Mouse (Mus musculus) ES-Bruce4 (cell line): ENCODE measurements around the gene Ttyh2. TPM values are rescaled to one million over a fixed set of nuclear protein-coding genes. Genes with fewer than 3 reads are reported as not detected.

ENCODE experiments used
- H3K27ac ChIP-seq: 2 replicates; pipeline ENCODE4 v1.5.1; 2012; ENCODE audit warnings: low read length, inconsistent platforms; ENCODE audit not compliant: insufficient read depth
- H3K27me3 ChIP-seq: 2 replicates; pipeline ENCODE4 v1.6.1; 2012; ENCODE audit warnings: mild to moderate bottlenecking, low read length, inconsistent platforms; ENCODE audit not compliant: control insufficient read depth, poor library complexity, insufficient read depth, severe bottlenecking
- H3K36me3 ChIP-seq: 2 replicates; pipeline ENCODE4 v1.6.1; 2012; ENCODE audit warnings: inconsistent platforms, mild to moderate bottlenecking, low read length, moderate library complexity; ENCODE audit not compliant: control insufficient read depth, poor library complexity, insufficient read depth, severe bottlenecking
- H3K4me1 ChIP-seq: one replicate; pipeline ENCODE4 v1.8.1; 2011; ENCODE audit warnings: low read length; ENCODE audit not compliant: control insufficient read depth, insufficient read depth
- H3K4me3 ChIP-seq: 2 replicates; pipeline ENCODE4 v1.5.1; 2011; ENCODE audit warnings: low read depth, mild to moderate bottlenecking, low read length
- H3K9ac ChIP-seq: 2 replicates; pipeline ENCODE4 v1.6.1; 2012; ENCODE audit warnings: low read depth, mild to moderate bottlenecking, inconsistent platforms; ENCODE audit not compliant: poor library complexity, severe bottlenecking
- H3K9me3 ChIP-seq: replicated peaks from 2 replicates; pipeline ENCODE4 v1.6.1; 2012; ENCODE audit warnings: mild to moderate bottlenecking, low read length, inconsistent platforms; ENCODE audit not compliant: control insufficient read depth, poor library complexity, insufficient read depth, severe bottlenecking
- CTCF ChIP-seq: IDR thresholded peaks from one replicate; pipeline ENCODE4 v1.8.1; 2011; ENCODE audit warnings: low read depth, low read length
- EP300 ChIP-seq: IDR thresholded peaks from 2 replicates; pipeline ENCODE4 v1.6.1; 2011; ENCODE audit warnings: low read depth, low read length; ENCODE audit not compliant: insufficient read depth
- POLR2A ChIP-seq: IDR thresholded peaks from one replicate; pipeline ENCODE4 v1.8.1; 2011; ENCODE audit warnings: low read length; ENCODE audit not compliant: insufficient read depth
- polyA plus RNA-seq: library from polyadenylated mRNA; stranded (reverse); fragments of >200 nt; gene quantifications from 2 replicates; pipeline ENCODE4 v1.2.4, GENCODE M21; 2011; ENCODE audit warnings: low read depth; ENCODE audit not compliant: missing spikeins, insufficient read depth, insufficient read length

Gene Ttyh2
- polyA plus RNA-seq, 1 experiment, result 11.8 TPM

DNA sequence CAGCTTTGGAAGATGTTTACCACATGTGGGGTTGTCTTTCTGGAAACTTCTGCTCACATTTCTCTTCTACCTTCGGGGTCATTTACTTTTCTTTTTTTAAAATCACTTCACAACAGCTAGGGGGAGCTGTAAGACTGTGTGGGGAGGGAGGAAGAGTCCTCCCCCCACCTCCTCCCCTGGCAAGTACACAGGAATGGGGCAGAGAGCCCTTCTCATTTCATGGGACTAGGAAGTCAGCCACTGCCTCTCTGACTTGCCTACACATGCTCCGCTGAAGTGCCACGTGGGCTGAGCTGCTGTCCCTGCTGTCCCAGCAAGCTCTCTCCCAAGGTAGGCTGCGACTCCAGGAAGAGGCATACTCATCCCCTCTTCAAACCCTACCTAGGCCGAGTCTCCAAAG lies 20.7 kb upstream of the Ttyh2 start:
- peak; percentile 57 for TF ChIP-seq CTCF
- no peak for TF ChIP-seq POLR2A
- Histone ChIP-seq H3K4me1 (no peaks in the 10 kb centered on the region), H3K4me3 (no peak overlapping the region), H3K9ac (no peak overlapping the region), H3K27ac (no peak overlapping the region), H3K36me3 (no peaks in the 10 kb centered on the region), H3K9me3 (no peaks in the 10 kb centered on the region), H3K27me3 (no peaks in the 10 kb centered on the region)

DNA sequence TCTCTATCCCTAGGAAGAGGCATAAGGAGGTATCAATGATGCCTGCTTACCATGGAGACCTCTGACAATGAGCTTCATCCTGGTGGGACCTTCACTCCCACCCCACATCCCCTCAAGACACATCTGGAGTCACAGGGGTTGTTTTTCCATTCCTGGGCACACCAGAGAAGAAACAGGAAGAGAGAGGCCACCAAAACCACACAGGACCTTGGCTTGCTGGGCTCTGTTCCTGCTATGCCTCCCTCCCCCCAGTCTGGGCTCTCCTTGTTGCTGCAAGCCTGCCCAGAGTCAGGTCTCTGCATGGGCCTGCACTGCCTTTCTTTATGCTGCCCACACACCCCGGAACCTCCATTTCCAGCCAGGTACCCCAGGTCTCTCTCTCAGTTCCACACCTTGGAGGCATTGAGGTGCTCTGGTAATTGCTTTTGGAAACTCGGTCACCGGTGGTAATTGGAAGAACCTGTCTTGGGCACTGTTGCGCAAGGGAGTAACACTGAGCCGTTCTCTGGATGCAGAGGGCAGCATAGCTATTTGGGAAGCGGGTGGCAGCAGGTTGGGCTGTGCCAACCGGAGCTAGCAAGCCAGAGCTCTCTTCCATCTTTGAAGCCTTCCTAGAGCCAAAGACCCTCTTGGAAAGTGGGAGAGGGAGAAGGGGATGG lies 19.8 kb upstream of the Ttyh2 start:
- Histone ChIP-seq H3K4me3 (no peak overlapping the region), H3K4me1 (no peaks in the 10 kb centered on the region), H3K36me3 (no peaks in the 10 kb centered on the region), H3K27ac (no peak overlapping the region), H3K9me3 (no peaks in the 10 kb centered on the region), H3K27me3 (no peaks in the 10 kb centered on the region), H3K9ac (no peak overlapping the region)
- no peak for TF ChIP-seq POLR2A
- no peak for TF ChIP-seq CTCF
- no peak for TF ChIP-seq EP300

DNA sequence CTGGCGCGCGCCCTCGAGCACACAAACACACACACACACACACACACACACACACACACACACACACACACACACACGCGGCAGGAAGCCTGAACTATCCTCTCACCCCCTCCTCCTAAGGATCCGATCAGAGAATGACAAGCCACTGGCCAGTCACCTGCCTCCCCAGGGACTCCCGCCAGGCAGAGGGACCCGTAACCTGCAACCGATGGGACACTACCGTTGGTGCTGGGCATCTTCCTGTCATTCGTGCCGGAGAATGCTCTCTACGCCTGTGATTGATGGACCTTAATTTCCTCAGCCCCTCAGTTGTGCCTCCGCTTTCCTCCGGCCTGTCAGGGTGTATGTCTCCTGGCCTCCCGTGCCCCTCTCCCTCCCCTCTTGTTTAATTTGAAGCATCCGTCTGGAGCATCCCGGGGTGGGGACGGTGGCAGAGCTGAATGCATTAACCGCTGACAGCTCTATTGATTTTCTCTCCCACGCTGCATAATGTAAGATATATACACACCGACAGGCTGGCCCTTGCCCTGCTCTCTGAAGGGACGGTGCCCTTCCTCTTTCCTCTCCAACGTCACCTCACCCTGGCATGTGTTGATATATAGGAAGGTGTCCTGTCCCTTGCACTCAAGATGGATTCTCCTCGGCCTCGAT lies 18.1 kb upstream of the Ttyh2 start:
- no peaks in the 10 kb centered on the region for H3K9me3 ChIP-seq
- TF ChIP-seq CTCF, result no peak
- TF ChIP-seq POLR2A, result no peak
- H3K9ac ChIP-seq, result no peak overlapping the region
- H3K27me3 ChIP-seq, result no peaks in the 10 kb centered on the region
- H3K4me1 ChIP-seq, result no peaks in the 10 kb centered on the region
- no peaks in the 10 kb centered on the region for H3K36me3 ChIP-seq
- no peak overlapping the region for H3K27ac ChIP-seq
- no peak overlapping the region for H3K4me3 ChIP-seq

DNA sequence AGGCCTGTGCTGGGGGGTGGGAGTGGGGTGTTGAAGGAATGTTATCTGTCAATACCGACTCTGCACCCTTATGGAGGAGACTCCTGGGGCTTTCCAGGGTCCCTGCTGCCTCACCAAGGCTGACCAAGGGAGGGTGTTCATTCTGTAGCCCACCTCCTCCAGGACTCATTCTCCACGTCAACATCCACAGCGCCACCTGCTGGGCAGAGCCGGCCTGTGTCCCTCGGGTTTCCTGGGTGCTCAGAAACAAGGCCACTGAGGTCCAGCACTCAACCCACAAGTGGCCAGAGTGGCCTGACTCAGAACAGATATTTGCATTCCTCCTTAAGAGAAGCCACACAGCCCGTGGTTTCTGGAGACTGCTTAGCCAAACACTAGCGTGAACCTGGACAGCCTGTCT lies 17.5 kb upstream of the Ttyh2 start:
- no peaks in the 10 kb centered on the region for H3K27me3 ChIP-seq
- H3K36me3 ChIP-seq, result no peaks in the 10 kb centered on the region
- no peaks in the 10 kb centered on the region for H3K9me3 ChIP-seq
- no peak for TF ChIP-seq POLR2A
- TF ChIP-seq CTCF, result peak; percentile 92
- H3K27ac ChIP-seq, result no peak overlapping the region
- no peak overlapping the region for H3K9ac ChIP-seq
- H3K4me3 ChIP-seq, result no peak overlapping the region
- no peaks in the 10 kb centered on the region for H3K4me1 ChIP-seq

DNA sequence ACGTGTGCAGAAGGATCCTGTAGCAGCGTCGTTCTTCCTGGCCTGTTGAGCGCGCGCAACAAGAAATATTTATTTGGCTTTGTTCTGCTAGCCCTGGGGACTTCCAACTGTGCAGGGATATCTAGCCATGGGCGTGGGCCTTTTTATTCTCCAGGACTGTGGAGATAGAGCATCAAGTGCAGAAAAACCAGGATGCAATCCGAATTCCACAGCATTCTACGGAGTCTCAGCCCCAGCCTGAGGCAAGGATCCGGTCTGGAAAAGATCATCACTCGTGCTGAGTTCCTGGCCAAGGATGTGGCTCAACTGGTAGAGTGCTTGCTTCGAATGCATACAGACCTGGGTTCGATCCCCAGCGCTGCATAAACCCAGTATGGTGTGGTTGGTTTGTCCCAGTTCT lies 13.1 kb upstream of the Ttyh2 start:
- TF ChIP-seq EP300 (no peak), CTCF (no peak), POLR2A (no peak)

DNA sequence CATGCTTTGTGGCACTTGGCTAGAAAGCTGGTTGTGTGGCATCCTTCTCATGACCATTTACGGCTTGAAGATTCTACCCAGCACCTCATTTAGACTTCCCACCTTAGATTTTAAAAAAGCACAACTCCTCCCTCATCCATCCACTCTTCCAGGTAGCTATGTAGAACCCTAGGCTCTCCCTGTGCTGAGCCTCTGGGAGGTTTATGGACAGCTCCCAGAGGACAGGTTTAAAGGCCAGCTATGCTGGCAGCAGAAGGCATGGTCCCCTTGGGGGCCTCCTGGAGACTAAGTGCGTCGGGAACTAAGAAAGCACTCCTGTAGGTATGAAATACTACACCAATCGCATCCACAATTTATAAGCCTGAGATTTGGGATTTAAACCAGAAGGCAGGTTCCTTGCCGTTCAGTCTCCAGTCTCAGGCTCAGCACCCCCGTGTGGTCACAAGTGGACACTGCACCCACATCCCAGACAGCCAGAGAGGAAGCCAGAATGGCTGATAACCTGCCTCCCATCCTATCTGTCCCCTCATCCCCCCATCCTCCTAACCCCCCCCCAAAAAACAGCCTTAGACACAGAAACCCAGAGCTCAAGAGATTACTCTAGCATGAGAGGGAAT lies 12.4 kb upstream of the Ttyh2 start:
- Histone ChIP-seq H3K4me3 (no peak overlapping the region), H3K27ac (no peak overlapping the region), H3K4me1 (no peaks in the 10 kb centered on the region)

More for the DNA sequence above, 13.1 kb upstream of the Ttyh2 start:
- Histone ChIP-seq H3K9ac (no peak overlapping the region), H3K4me1 (no peaks in the 10 kb centered on the region), H3K36me3 (no peaks in the 10 kb centered on the region), H3K9me3 (no peaks in the 10 kb centered on the region), H3K27ac (no peak overlapping the region), H3K27me3 (no peaks in the 10 kb centered on the region), H3K4me3 (no peak overlapping the region)

More for the DNA sequence above, 12.4 kb upstream of the Ttyh2 start:
- Histone ChIP-seq H3K9me3 (no peaks in the 10 kb centered on the region), H3K9ac (no peak overlapping the region), H3K36me3 (no peaks in the 10 kb centered on the region), H3K27me3 (no peaks in the 10 kb centered on the region)
- TF ChIP-seq EP300, result no peak
- no peak for TF ChIP-seq POLR2A
- TF ChIP-seq CTCF, result peak; percentile 90
